Mouse (Mus musculus): ENCODE results near the gene Gpr88. TPM values are rescaled to one million over a fixed set of nuclear protein-coding genes. Genes with fewer than 3 reads are reported as not detected.

Gene Gpr88
- polyA plus RNA-seq (2012; rRNA removed), result 3.1 and 5.4 TPM in 2 replicates

DNA sequence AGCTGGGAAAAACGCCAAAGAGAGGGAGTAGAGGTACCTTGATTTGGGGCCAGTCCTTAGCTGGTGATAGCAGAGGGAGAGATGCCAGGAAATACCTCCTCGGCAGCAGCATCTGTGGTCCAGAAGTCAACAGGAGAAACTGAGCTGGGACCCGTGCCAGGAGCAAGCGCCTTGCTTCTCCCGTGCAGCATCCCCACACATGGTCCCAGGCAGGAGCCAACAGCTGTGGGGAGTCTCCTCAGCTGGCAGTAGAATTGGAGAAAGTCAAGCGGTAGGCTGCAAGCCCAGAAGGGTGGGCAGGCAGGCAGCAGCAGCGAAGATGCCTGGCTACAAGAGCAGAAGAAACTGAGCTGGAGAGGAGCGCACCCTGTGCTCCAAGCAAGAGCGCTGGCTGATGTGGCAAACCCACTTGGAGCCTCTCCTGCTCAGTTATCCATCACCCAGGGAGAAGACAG, at the start of gene Gpr88:
Gene Gpr88, minus strand, starts transcription at position 427 of the 455 bp plus-strand sequence.

Other genes starting within 250 kb of the Gpr88 start
- 10.9 TPM in 2 replicates for gene Slc30a7, start 246.1 kb downstream of the Gpr88 start, polyA plus RNA-seq (2012; rRNA removed)
- 9.7 and 14.2 TPM in 2 replicates for gene Extl2, start 246.0 kb downstream of the Gpr88 start, polyA plus RNA-seq (2012; rRNA removed)
- 2.6 and 3.5 TPM in 2 replicates for gene Vcam1, start 123.8 kb downstream of the Gpr88 start, polyA plus RNA-seq (2012; rRNA removed)
- 11.7 and 21.4 TPM in 2 replicates for gene Cdc14a, start 170.5 kb upstream of the Gpr88 start, polyA plus RNA-seq (2012; rRNA removed)